Mouse (Mus musculus) liver, embryonic 15.5 days (tissue): ENCODE data around the gene Calhm3. TPM values are rescaled to one million over a fixed set of nuclear protein-coding genes. Genes with fewer than 3 reads are reported as not detected.

Experiments used
- ATAC-seq: fragments of 200-750 bp; cut with Nextera tagmentation; 2 replicates; pipeline ENCODE4 v1.8.0; 2017; ENCODE audit warnings: moderate number of reproducible peaks, mild to moderate bottlenecking, moderate library complexity; ENCODE audit not compliant: insufficient read depth
- H3K27ac ChIP-seq: fragments of 300-500 bp; sonication (generic); replicated peaks from 2 replicates; pipeline ENCODE4 v1.5.1; 2015; ENCODE audit warnings: mild to moderate bottlenecking, inconsistent platforms
- H3K27me3 ChIP-seq: fragments of 300-500 bp; sonication (generic); 2 replicates; pipeline ENCODE4 v1.6.1; 2015; ENCODE audit warnings: mild to moderate bottlenecking, inconsistent platforms
- H3K36me3 ChIP-seq: fragments of 300-500 bp; sonication (generic); replicated peaks from 2 replicates; pipeline ENCODE4 v1.6.1; 2015; ENCODE audit warnings: moderate library complexity, mild to moderate bottlenecking, inconsistent platforms
- H3K4me1 ChIP-seq: fragments of 300-500 bp; sonication (generic); replicated peaks from 2 replicates; pipeline ENCODE4 v1.6.1; 2015; ENCODE audit warnings: inconsistent platforms
- H3K4me2 ChIP-seq: fragments of 300-500 bp; sonication (generic); 2 replicates; pipeline ENCODE4 v1.6.1; 2015; ENCODE audit warnings: moderate library complexity, mild to moderate bottlenecking, inconsistent platforms
- H3K4me3 ChIP-seq: fragments of 300-500 bp; sonication (generic); replicated peaks from 2 replicates; pipeline ENCODE4 v1.5.1; 2015; ENCODE audit warnings: mild to moderate bottlenecking, inconsistent platforms
- H3K9ac ChIP-seq: fragments of 300-500 bp; sonication (generic); 2 replicates; pipeline ENCODE4 v1.6.1; 2015; ENCODE audit warnings: moderate library complexity, mild to moderate bottlenecking, inconsistent platforms
- H3K9me3 ChIP-seq: fragments of 300-500 bp; sonication (generic); replicated peaks from 2 replicates; pipeline ENCODE4 v1.6.1; 2016; ENCODE audit warnings: inconsistent platforms
- WGBS: fragments of 180-500 bp; shearing (Covaris S2); methylation state at CpG from one replicate; pipeline ENCODE4 v1.1.7; 2015; ENCODE audit warnings: mixed read lengths; ENCODE audit not compliant: insufficient replicate concordance; 5-methylcytosine and 5-hydroxymethylcytosine counted together
- polyA plus RNA-seq: library from polyadenylated mRNA; unstranded; fragments of >200 nt; fragmentation: Nextera tagmentation; extraction: Ambion mirVana; gene quantifications from 2 replicates; pipeline ENCODE4 v1.2.1, GENCODE M21; 2015

The Calhm3 gene
- polyA plus RNA-seq, result not detected in 2 replicates

GRCm38 (mm10) chr19:47157664-47158063, at the start of gene Calhm3:
Calhm3 (minus strand) TSS chr19:47157764.
- WGBS, result 57% methylated on average over 11 of the region's 11 CpGs
- H3K27me3 ChIP-seq, result no peaks in the 10 kb centered on the region
- no peaks in the 10 kb centered on the region for H3K36me3 ChIP-seq
- no peak within 1 kb of the TSS for H3K4me3 ChIP-seq
- H3K9ac ChIP-seq, result no peak within 1 kb of the TSS
- no peak within 1 kb of the TSS for H3K27ac ChIP-seq
- no peaks in the 10 kb centered on the region for H3K9me3 ChIP-seq
- ATAC-seq, result no peak
- H3K4me1 ChIP-seq, result no peaks in the 10 kb centered on the region
- no peak within 1 kb of the TSS for H3K4me2 ChIP-seq

GRCm38 (mm10) chr19:47206126-47206525, 48.6 kb upstream of the Calhm3 start:
- no peak overlapping the region for H3K9ac ChIP-seq
- no peak for ATAC-seq
- H3K27me3 ChIP-seq, result no peaks in the 10 kb centered on the region
- 46% methylated on average over 1 of the region's 1 CpGs for WGBS
- no peaks in the 10 kb centered on the region for H3K9me3 ChIP-seq
- no peaks in the 10 kb centered on the region for H3K36me3 ChIP-seq
- no peaks in the 10 kb centered on the region for H3K4me1 ChIP-seq
- H3K4me3 ChIP-seq, result no peak overlapping the region
- no peak overlapping the region for H3K4me2 ChIP-seq
- no peak overlapping the region for H3K27ac ChIP-seq

GRCm38 (mm10) chr19:47204653-47205052, 47.1 kb upstream of the Calhm3 start:
- ATAC-seq, result no peak
- no peaks in the 10 kb centered on the region for H3K36me3 ChIP-seq
- H3K9me3 ChIP-seq, result no peaks in the 10 kb centered on the region
- no peak overlapping the region for H3K4me3 ChIP-seq
- H3K27ac ChIP-seq, result no peak overlapping the region
- H3K9ac ChIP-seq, result no peak overlapping the region
- H3K4me2 ChIP-seq, result no peak overlapping the region
- no peaks in the 10 kb centered on the region for H3K27me3 ChIP-seq
- WGBS, result 63% methylated on average over 6 of the region's 6 CpGs
- no peaks in the 10 kb centered on the region for H3K4me1 ChIP-seq

- Histone ChIP-seq H3K27me3 (no peaks in the 10 kb centered on the region), H3K4me2 (no peak overlapping the region), H3K27ac (no peak overlapping the region), H3K9me3 (no peaks in the 10 kb centered on the region), H3K9ac (no peak overlapping the region), H3K36me3 (no peaks in the 10 kb centered on the region), H3K4me1 (no peaks in the 10 kb centered on the region), H3K4me3 (no peak overlapping the region)
- ATAC-seq, result no peak
- 77% methylated on average over 6 of the region's 6 CpGs for WGBS
Measured at GRCm38 (mm10) chr19:47203042-47203441, 45.5 kb upstream of the Calhm3 start.

GRCm38 (mm10) chr19:47202429-47202828, 44.9 kb upstream of the Calhm3 start:
- no peak overlapping the region for H3K4me2 ChIP-seq
- H3K27me3 ChIP-seq, result no peaks in the 10 kb centered on the region
- 68% methylated on average over 6 of the region's 6 CpGs for WGBS
- no peak overlapping the region for H3K27ac ChIP-seq
- H3K9me3 ChIP-seq, result no peaks in the 10 kb centered on the region
- no peak overlapping the region for H3K4me3 ChIP-seq
- no peaks in the 10 kb centered on the region for H3K4me1 ChIP-seq
- H3K36me3 ChIP-seq, result no peaks in the 10 kb centered on the region
- ATAC-seq, result no peak
- H3K9ac ChIP-seq, result no peak overlapping the region

- H3K4me1 ChIP-seq, result no peaks in the 10 kb centered on the region
- H3K4me2 ChIP-seq, result no peak overlapping the region
Measured at GRCm38 (mm10) chr19:47201972-47202371, 44.4 kb upstream of the Calhm3 start.

GRCm38 (mm10) chr19:47198671-47199350, 41.2 kb upstream of the Calhm3 start:
- no peaks in the 10 kb centered on the region for H3K4me1 ChIP-seq
- no peak overlapping the region for H3K4me3 ChIP-seq
- no peaks in the 10 kb centered on the region for H3K36me3 ChIP-seq
- H3K27me3 ChIP-seq, result no peaks in the 10 kb centered on the region
- no peak overlapping the region for H3K9ac ChIP-seq
- 67% methylated on average over 13 of the region's 13 CpGs for WGBS
- no peak for ATAC-seq
- H3K4me2 ChIP-seq, result no peak overlapping the region
- H3K27ac ChIP-seq, result no peak overlapping the region
- no peaks in the 10 kb centered on the region for H3K9me3 ChIP-seq

More at GRCm38 (mm10) chr19:47201972-47202371, 44.4 kb upstream of the Calhm3 start:
- no peaks in the 10 kb centered on the region for H3K27me3 ChIP-seq
- H3K9me3 ChIP-seq, result no peaks in the 10 kb centered on the region
- WGBS, result 59% methylated on average over 12 of the region's 12 CpGs
- no peaks in the 10 kb centered on the region for H3K36me3 ChIP-seq
- ATAC-seq, result no peak
- no peak overlapping the region for H3K27ac ChIP-seq
- no peak overlapping the region for H3K9ac ChIP-seq
- H3K4me3 ChIP-seq, result no peak overlapping the region

- no peak overlapping the region for H3K4me2 ChIP-seq
- no peak overlapping the region for H3K4me3 ChIP-seq
- H3K9me3 ChIP-seq, result no peaks in the 10 kb centered on the region
- ATAC-seq, result no peak
- H3K36me3 ChIP-seq, result no peaks in the 10 kb centered on the region
- H3K27me3 ChIP-seq, result no peaks in the 10 kb centered on the region
- no peaks in the 10 kb centered on the region for H3K4me1 ChIP-seq
- WGBS, result 83% methylated on average over 5 of the region's 5 CpGs
- no peak overlapping the region for H3K27ac ChIP-seq
- no peak overlapping the region for H3K9ac ChIP-seq
Measured at GRCm38 (mm10) chr19:47192158-47192557, 34.6 kb upstream of the Calhm3 start.

GRCm38 (mm10) chr19:47188515-47189128, 31.1 kb upstream of the Calhm3 start:
- 0 out of 2 replicates have a peak, but pooled peaks cover 5% of the 10 kb centered on the region for H3K27me3 ChIP-seq
- H3K27ac ChIP-seq, result no peak overlapping the region
- H3K9me3 ChIP-seq, result no peaks in the 10 kb centered on the region
- 61% methylated on average over 11 of the region's 11 CpGs for WGBS
- no peak overlapping the region for H3K4me2 ChIP-seq
- no peak for ATAC-seq
- no peaks in the 10 kb centered on the region for H3K36me3 ChIP-seq
- H3K4me3 ChIP-seq, result no peak overlapping the region
- H3K4me1 ChIP-seq, result no peaks in the 10 kb centered on the region
- no peak overlapping the region for H3K9ac ChIP-seq

- H3K4me1 ChIP-seq, result no peaks in the 10 kb centered on the region
- no peak overlapping the region for H3K27ac ChIP-seq
- no peak for ATAC-seq
- H3K9ac ChIP-seq, result no peak overlapping the region
- H3K9me3 ChIP-seq, result no peaks in the 10 kb centered on the region
- WGBS, result 42% methylated on average over 15 of the region's 15 CpGs
- no peak overlapping the region for H3K4me2 ChIP-seq
- H3K36me3 ChIP-seq, result no peaks in the 10 kb centered on the region
- peaks cover 12% of the 10 kb centered on the region for H3K27me3 ChIP-seq
- H3K4me3 ChIP-seq, result no peak overlapping the region
Measured at GRCm38 (mm10) chr19:47186514-47187275, 29.1 kb upstream of the Calhm3 start.

- Histone ChIP-seq H3K9me3 (no peaks in the 10 kb centered on the region), H3K27me3 (peaks cover 30% of the 10 kb centered on the region), H3K4me2 (no peak overlapping the region), H3K27ac (no peak overlapping the region), H3K4me3 (no peak overlapping the region), H3K4me1 (no peaks in the 10 kb centered on the region), H3K36me3 (no peaks in the 10 kb centered on the region), H3K9ac (no peak overlapping the region)
- no peak for ATAC-seq
- 26% methylated on average over 4 of the region's 4 CpGs for WGBS
Measured at GRCm38 (mm10) chr19:47184736-47185135, 27.2 kb upstream of the Calhm3 start.
